Mouse (Mus musculus) erythroblast, embryonic 14.5 days (primary cell): Measurements from ENCODE around the gene Gtpbp6.

Experiments
- GATA1 ChIP-seq: IDR thresholded peaks from 2 replicates; pipeline ENCODE4 v1.6.1; 2012; ENCODE audit warnings: low read length, inconsistent platforms, mixed read lengths
- TAL1 ChIP-seq: IDR thresholded peaks from 3 replicates; pipeline ENCODE4 v1.6.1; 2012; ENCODE audit warnings: low read length, inconsistent platforms, mixed read lengths

GRCm38 (mm10) chr5:110091546-110091945 is 16.5 kb downstream of the Gtpbp6 start:
- no peak for TF ChIP-seq TAL1
- no peak for TF ChIP-seq GATA1
